Mouse (Mus musculus) spleen, embryonic (tissue): ENCODE results near the gene Gng7.

ENCODE experiments used
- CTCF ChIA-PET: fragments of 350-600 bp; sonication (Branson Sonifier 250); formaldehyde crosslinking; loops from one replicate; lab custom pipeline; 2022; lab: Charles Lee

Gene Gng7

DNA sequence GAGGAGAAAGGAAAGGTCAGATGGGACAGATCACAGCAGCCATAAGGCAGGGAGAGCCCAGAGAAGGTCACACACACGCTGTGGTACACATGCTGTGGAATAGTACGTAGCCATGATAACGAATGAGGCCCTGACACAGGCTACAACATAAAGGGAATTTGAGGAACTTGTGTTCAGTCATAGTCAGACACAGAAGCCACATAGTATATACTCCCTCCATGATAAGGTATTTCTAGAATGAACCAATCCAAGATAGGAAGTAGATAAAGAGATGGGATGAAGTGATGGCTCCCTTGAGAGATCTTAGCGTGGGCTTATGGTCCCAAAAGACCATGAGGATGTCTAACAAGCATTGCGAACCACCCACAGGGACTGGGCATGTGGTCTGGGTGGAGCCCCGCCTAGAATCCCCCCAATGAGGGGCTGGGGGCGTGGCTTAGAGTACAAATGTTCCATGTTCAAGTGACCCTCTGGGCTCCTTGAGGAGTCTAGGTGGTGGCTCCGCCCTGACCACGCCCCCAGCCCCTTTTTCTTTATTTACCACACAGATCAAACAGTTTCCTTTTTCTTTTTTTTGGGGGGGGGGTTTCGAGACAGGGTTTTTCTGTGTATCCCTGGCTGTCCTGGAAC, 62.9 kb downstream of the Gng7 start:
- CTCF ChIA-PET = no interaction called here

DNA sequence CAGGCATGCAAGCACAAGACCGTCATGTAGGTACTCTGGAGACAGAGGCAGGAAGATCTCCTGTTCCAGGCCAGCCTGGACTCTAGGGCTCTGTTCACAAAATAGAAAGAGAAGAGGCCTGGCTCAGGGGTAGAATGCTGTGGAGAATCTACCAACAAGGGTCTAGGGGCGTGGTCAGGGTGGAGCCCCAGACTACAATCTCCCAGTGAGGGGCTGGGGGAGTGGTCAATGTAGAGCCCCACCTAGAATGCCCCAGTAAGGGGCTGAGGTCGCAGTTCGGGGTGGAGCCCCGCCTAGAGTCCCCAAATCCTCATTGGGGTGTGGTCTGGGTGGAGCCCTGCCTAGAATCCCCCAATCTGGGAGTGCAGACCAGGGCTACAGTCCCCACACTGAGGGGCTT, 64.4 kb downstream of the Gng7 start:
- CTCF ChIA-PET = interaction anchor here (0.6 kb wide), 2 partner anchors 11 to 687 kb away, joined by 3 to 5 read pairs; no protein-coding TSS in a partner anchor

DNA sequence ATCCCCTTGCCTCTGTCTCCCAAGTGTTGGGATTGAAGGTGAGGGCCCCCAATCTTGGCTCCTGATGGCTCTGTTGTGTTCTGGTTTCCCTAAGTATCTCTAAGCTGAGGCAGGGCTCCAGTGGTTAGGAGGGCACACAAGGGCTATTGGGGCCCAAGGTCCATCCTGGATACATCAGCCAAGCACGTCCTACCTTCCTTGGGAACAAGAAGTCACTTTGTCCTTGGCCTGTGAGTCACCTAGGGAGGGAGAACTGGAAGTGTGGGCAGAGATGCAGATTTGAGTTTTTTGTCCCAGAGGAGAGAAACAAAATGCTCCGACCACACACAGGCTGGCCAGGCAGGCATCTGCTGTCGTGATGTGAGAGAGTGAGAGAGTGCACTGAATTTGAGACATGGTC, 65.7 kb downstream of the Gng7 start:
- CTCF ChIA-PET = no interaction called here

DNA sequence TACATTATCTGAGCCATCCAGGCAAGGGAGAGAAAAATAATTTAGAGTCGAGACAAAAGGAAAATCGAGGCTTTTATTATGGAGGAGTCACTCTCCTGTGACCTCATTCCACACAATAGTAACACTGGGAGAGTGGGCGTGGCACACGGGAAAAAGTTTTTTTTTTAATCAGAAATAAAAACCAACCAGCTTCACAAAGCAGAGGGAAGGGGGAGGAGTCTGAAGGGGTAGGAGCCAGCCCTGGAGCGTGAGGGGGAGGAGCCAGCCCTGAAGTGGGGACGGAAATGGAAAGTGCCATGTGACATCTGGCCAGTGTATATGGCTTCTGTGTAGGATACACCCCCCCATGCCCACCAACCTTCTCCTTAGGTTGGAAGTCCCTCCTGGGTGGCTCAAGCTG, 66.2 kb downstream of the Gng7 start:
- CTCF ChIA-PET = interaction anchor here (0.6 kb wide), 1 partner anchor 158 kb away, joined by 3 read pairs; no protein-coding TSS in a partner anchor

DNA sequence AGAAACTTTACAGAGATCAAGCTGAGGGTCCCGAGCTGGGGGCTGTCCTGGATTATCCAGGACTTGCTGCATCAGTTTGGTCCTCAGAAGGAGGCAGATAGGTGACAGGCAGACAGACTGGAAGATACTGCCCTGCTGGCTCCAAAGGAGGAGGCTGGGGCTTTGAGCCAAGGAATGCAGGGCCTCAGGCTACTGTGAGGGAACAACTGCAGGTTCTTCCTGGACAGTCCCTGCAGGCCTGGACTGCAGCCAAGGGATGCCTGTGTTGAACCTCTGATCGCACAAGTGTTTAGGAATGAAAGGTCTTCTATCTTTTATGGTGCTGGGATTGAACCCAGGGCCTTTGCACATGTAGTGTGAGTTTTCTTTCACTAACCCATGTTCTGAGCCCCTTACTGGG, 66.9 kb downstream of the Gng7 start:
- CTCF ChIA-PET = interaction anchor here (0.7 kb wide), 1 partner anchor 16 kb away, joined by 3 read pairs; no protein-coding TSS in a partner anchor

DNA sequence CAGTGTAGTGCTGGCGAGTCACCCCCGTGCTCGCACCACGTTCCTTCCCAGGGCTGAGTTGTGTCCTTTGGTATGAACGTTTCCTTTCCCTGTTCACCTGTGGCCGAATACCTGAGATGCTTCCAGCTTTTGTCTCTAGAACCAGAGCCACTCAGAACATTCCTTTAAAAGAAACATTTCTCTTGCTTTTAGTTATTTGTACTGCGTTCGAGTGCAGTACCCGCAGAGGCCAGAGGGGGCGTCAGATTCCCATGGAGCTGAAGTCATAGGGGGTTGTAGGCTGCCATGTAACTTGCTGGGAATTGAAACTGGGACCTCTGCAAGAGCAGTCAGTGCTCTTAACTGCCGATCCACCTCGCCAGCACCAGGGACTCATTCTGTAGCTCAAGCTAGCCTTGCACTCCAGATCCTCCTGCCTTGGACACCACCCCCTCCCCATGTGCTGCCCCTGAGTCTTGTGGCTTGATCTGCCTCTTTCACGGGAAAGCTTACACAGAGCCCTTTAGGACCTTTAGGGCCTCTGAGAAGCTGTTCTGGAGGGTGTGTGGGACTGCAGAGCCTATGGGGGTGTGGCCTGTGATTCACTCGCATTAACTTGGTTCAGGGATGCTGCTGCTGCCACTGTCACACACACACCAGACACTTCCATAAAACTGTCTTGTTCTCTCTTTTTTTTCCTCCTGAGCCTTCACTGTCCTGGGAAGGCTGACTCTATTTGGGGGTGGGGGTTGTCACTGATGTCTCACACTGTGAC, 67.9 kb downstream of the Gng7 start:
- CTCF ChIA-PET = no interaction called here

DNA sequence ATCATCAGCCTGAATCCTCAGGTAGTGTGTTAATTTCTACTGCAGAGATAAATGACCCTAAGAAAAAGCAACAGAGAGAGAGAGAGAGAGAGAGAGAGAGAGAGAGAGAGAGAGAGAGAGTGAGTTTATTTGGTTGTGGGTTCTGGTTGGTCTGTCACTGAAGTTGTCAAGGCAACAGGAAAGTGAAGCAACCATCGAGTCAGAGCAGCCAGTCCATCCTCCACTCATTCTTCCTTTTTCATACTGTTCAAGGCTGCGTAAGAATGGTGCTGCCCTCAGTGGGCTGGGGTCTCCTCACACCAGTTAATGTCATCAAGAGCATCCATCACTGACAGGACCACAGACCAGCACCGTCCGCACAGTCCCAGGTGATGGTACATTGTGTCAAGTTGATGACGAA, 70.5 kb downstream of the Gng7 start:
- CTCF ChIA-PET = interaction anchor here (0.9 to 1.4 kb wide), 2 partner anchors 17 to 41 kb away, joined by 3 to 4 read pairs; no protein-coding TSS in a partner anchor

DNA sequence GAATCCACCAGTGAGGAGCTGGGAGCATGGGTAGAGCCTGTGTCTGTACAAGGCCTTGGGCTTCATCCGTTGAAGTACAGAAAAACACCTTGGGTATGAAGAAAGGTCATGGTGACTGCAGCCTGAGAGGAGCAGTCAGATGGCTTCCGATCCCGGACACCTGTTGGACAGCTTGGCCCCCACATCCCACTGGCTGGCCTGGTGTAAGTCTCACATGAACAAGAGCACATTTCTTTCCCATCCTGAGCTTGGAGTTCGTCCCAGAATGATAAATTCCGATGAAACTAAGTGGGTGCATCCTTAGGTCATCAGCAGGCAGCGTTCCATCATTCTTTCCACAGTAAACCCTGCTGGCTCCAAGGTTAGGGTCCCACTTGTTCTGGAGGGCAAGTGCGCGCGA, 71.0 kb downstream of the Gng7 start:
- CTCF ChIA-PET = interaction anchor here (1.4 kb wide), 1 partner anchor 18 kb away, joined by 4 read pairs; no protein-coding TSS in a partner anchor

DNA sequence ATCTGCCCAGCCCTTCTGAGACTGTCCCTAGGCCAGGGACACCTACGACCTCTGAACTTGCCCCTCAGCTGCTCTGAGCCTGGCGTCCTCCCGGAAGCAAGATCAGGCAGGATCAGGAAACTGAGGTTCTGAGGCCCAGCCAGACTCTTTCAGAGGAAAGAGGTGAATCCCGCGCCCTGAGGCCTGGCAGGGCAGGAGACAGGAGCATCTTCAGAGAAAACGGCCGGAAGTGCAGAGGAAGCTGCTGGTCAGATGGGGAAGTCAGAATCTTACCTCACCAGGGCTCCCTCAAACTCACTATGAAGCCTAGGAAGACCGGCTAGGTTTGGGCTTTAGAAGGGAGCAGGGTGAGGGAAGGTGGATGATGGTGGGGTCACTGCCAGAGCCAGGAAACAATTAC, 71.8 kb downstream of the Gng7 start:
- CTCF ChIA-PET = no interaction called here

DNA sequence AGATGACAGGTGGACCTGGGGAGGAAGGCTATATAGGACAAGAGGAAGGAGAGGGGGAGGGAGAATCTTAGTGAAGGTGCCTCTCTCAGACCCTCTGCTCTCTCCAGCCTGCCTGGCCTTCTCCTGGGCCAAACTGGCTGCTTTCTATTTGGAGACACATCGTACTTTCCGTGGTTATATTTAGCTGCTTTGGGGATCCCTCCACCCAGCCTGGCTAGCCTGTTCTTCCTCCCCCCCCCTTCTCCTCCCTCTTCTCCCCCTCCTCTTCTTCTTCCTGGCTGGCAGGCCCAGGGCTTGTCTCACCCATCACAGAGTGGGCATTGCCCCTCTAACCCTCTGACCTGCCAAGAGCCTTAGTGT, 73.8 kb downstream of the Gng7 start:
- CTCF ChIA-PET = interaction anchor here (1.0 kb wide), 1 partner anchor 12 kb away, joined by 3 read pairs; no protein-coding TSS in a partner anchor

DNA sequence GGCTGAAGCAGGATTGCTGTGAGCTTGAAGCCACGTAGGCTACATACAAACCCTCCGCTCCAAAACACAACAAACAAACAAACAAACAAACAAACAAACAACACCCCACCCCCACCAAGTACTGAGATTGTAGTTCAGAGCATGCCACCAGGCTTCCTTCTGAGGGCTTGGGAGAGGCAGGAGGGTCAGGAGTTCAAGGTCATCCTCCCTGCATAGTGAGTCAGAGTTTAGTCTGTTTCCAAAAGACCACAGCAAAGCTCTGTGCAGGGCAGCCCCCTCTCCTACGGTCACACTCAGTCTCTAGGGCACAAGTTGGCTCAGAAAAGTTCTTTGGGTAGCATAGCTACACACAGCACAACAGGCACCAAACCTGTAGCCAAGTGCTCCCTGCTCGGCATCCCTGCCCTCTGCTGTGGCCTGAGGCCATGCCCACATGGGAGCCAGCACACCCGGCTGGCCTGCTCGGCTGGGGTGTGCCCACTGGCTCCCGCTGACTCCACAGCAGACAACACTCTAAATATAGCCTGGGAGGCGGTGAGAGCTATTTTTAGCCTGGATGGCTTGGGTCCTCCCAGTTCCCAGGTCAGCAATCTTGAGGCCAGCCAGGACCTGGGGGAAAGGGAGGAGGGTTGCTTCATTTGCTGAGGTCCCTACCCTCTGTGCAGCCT, 74.3 kb downstream of the Gng7 start:
- CTCF ChIA-PET = interaction anchor here (0.7 to 1.0 kb wide), 2 partner anchors 11 to 23 kb away, joined by 3 read pairs; no protein-coding TSS in a partner anchor

DNA sequence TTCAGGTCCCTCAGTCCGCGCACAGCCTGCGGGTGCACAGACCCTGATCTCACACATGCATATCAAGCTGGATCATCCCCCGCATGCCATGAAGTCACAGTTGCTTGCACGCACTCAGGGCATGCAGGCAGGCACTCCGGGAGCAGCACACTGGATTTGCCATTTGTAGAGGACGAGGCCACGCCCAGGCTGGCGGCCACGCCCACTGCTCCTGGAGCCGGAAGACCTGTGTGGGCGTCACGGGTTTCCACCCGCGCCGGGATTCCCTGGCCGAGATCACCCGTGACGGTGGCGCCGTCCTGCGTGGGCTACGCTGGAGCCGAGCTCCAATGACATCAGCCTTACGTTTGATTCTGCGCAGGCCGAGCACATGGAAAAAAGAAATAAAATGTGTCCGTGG, 75.1 kb downstream of the Gng7 start:
- CTCF ChIA-PET = interaction anchor here (0.7 kb wide), 1 partner anchor 24 kb away, joined by 3 read pairs; no protein-coding TSS in a partner anchor

DNA sequence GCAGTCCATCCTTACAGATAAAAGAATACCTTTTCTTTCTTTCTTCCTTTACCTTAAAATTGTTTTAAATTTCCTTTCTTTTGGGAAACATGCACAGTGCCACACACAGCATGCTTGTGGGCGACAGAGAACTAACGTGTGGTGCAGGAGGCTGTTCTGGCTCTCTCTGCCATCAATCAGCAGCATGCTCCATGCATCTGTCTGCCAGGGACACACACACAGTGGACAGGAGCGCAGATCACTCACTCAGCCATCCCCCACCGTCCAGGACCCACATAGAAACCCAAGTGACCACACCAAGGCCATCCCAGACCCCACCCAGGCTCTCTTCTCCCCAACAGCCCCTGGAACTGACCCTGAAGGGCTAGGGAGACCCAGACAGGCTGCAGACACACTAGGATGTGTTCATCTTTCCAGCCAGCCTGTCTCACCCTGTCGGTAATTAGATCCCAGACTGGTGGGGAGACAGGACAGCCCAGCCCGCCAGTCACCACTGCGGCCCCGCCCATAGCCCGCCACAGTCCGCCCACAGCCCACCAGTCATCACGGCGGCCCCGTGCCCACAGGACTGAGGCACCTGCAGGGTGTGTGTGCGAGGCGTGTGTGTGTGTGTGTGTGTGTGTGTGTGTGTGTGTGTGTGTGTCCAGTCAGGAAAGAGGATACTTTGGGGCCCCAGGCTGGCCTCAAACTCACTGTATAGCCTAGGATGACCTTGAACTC, 75.8 kb downstream of the Gng7 start:
- CTCF ChIA-PET = interaction anchor here (0.6 kb wide), 1 partner anchor 19 kb away, joined by 4 read pairs; no protein-coding TSS in a partner anchor

DNA sequence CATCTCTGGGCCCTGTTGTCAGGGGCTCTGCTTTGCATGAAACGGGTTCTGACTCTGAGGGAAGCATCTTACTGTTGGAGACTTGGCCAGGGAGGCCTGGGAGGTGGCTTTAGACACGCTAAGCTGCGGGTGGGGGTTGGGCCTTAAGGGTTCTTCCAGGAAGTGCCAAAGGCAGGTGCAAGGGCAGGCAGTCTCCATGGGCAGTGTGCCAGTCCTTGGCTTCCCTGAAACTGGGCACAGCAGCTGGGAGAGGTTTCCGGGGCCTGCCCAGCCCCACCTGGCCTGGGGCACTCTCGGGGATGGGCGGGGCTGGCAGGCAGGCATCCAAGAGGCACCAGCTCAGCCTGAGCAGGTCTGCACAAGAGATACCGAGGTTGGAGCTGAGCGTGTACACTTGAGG, 77.1 kb downstream of the Gng7 start:
- CTCF ChIA-PET = interaction anchor here (1.5 to 1.7 kb wide), 2 partner anchors 18 to 20 kb away, joined by 3 to 9 read pairs; no protein-coding TSS in a partner anchor

DNA sequence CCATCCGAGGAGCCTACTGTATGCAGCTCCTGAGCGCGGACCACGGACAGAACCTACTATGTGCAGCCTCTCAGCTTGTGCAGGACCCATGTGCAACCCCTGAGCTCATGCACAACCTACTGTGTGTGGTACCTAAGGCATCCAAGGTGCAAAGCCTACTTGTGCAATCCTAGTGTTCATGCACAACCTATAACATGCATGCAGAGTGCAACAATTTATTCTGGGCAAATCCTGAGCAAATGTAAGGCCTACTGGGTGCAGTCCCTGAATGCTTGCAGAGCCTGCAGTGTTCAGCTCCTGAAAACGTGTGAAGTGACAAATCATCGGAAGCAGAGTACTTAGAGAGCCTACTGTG, 78.0 kb downstream of the Gng7 start:
- CTCF ChIA-PET = interaction anchor here (1.1 to 1.7 kb wide), 3 partner anchors 19 to 58 kb away, joined by 3 to 9 read pairs (median 3); no protein-coding TSS in a partner anchor

DNA sequence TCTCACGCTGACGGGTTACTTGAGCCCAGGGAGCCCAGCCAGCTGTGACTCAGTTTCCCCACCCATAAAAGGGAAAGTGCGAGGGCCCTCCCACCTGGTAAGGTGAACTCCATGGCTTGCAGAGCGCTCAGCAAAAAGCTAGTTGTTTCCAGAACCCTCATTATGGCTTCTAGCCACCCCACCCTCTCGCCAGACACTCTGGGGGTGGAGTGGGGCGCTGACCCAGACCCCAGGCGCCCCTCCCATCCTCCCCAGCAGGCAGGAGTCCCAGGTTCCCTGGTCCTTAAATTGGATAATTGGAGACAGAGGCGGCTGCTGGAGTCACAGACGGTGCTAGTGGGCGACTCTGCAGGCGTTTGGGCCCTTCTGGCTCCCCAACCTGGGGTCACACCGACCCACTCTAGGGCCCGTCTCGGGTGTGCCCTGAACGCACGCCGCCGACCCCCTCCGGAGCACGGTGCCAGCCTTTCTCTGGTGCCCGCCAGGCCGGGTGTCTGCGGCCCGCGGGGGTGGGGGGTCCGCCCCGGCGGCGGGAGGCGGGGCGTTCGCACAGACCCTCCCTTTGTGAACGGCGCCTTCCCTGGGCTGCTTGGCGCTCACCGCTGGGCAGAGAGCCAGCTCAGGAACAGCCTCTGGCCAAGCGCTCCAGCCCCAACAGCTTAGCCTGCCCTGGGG, 78.5 kb downstream of the Gng7 start:
- CTCF ChIA-PET = interaction anchor here (0.6 to 1.7 kb wide), 4 partner anchors 19 to 184 kb away, joined by 3 to 9 read pairs (median 3); no protein-coding TSS in a partner anchor

DNA sequence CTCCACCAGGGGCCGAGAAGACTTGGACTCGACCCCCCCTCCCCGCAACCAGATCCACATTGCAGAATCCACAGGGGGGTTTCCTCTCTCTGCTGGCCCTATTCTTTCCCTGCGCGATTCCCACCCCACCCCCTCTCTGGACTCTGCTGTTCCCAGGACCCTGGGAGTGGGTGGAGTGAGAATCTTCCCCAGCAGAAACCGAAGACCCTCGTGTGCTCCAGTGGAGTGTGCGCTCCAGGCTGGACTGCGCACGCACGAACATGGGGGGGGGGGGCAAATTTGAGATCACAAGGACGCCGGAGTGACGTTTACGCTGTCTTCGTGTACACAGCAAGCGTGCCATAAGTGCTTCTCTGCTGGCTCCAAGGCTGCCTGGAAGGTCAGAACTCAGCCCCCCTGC, 79.0 kb downstream of the Gng7 start:
- CTCF ChIA-PET = no interaction called here

DNA sequence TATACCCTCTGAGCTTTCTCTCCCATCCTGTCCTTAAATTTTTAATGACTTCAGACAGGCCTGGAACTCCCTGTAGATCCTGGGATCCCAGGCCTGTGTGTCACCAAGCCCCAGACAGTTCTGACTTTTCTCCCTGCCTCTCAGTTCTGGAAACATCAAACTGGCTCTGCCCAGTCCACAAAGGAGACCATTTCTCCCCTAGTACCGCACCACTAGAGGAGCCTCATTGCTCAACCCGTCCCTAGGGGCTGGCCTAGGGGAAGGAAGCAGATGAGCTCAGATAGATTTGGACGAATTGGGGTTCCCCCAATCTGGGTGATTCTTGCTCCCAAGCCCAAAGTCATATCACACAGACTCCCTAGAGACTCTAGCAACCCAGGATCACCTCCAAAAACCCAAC, 79.5 kb downstream of the Gng7 start:
- CTCF ChIA-PET = no interaction called here

DNA sequence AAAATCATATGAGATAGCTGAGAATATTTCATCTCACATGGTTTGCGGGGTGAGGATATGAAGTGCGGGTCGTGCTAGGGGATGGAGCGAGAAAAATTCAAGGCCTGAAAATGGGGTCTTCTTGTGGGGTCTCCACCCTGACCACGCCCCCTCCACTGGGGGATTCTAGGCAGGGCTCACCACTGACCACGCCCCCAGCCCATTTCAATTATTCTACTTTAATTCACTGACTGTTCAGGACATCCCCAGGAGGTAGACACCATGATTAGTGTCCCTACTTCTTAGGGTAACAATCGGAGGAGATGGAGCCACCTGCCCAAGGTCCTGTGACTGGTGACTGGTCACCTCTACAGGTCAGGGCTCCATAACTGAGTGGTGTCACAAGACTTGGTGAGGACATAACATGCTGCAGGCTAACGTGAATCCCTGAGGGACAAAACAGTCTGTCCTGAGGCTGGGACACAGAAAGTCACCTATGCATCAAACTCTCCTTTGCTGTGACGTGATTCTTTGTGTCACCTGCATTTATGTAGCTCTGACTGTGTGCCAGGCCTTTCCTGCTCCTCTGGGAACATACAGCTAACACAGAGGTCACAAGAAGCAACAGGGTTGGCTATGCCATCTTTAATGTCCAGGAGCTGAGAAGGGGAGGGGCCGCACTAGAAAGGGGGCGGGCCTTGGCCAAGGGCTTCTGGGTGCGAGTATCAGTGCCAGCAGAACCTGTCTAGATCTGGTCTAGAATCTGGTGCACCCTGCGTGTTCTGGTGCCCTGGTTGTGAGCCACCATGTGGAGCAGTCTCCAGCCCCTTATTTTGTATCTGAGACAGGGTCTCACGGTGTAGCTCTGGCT, 80.4 kb downstream of the Gng7 start:
- CTCF ChIA-PET = interaction anchor here (0.6 kb wide), 2 partner anchors 20 to 180 kb away, joined by 4 to 12 read pairs; partner anchors contain the start of gene Dot1l
